Comparison of ENCODE assay signal across 9 mouse cellular contexts in genomic region chr4:147935904-147936303, GRCm38 (mm10). TPM values are rescaled to one million over a fixed set of nuclear protein-coding genes. Genes with fewer than 3 reads are reported as not detected.
DNase-seq lines count a peak whose midpoint lies in the region; ATAC-seq and TF ChIP-seq lines count a peak whose summit lies in the region.
"Had no signal": no experiment of that assay in that cellular context is flagged by ENCODE, and none has a peak within 500 bp of the region (broad histone marks: within the 10 kb centered on the region; RNA-seq: fewer than 3 reads in every experiment).

No protein-coding gene starts in this region.

- ATAC-seq in kidney, embryonic 15.5 days (replicated peaks; ENCODE audit: low FRiP score): no peak
- ATAC-seq in hindbrain, embryonic 16.5 days: no peak
- no peak for ATAC-seq in midbrain, postnatal 0 days (ENCODE audit: low FRiP score)

- no peak for TF ChIP-seq POLR2A in bone marrow macrophage, adult 2 months (IDR thresholded peaks at IDR 0.05; ENCODE audit: borderline replicate concordance, low read depth, low read length)

- no peaks in the 10 kb centered on the region for H3K9me3 ChIP-seq in kidney, embryonic 15.5 days (replicated peaks)
- no peaks in the 10 kb centered on the region for H3K9me3 ChIP-seq in hindbrain, embryonic 16.5 days (ENCODE audit: control insufficient read depth, low read length)
- H3K9me3 ChIP-seq in midbrain, postnatal 0 days (ENCODE audit: low read length): no peaks in the 10 kb centered on the region

- H3K9ac ChIP-seq in kidney, embryonic 15.5 days: peak overlapping the region; percentile 69
- H3K9ac ChIP-seq in hindbrain, embryonic 16.5 days (ENCODE audit: low read depth, low read length): peak overlapping the region; percentile 74
- H3K9ac ChIP-seq in midbrain, postnatal 0 days (replicated peaks; ENCODE audit: low read length, poor library complexity, severe bottlenecking): peak overlapping the region; percentile 37; the same call in 1 of the 2 replicates

- H3K4me2 ChIP-seq in kidney, embryonic 15.5 days: peak overlapping the region; percentile 88
- peak overlapping the region; percentile 88 for H3K4me2 ChIP-seq in hindbrain, embryonic 16.5 days (ENCODE audit: low read length)
- H3K4me2 ChIP-seq in midbrain, postnatal 0 days (ENCODE audit: low read depth, low read length, poor library complexity, severe bottlenecking): peak overlapping the region; percentile 94

- no peak for TF ChIP-seq CTCF in bone marrow macrophage, adult 2 months (IDR thresholded peaks at IDR 0.05; ENCODE audit: low read depth, low read length)
- no peak for TF ChIP-seq CTCF in midbrain, postnatal 0 days (IDR thresholded peaks at IDR 0.05)

- H3K36me3 ChIP-seq in kidney, embryonic 15.5 days: peaks cover 5% of the 10 kb centered on the region; the same call in 1 of the 2 replicates
- no peaks in the 10 kb centered on the region for H3K36me3 ChIP-seq in hindbrain, embryonic 16.5 days (ENCODE audit: control insufficient read depth, insufficient read depth, low read length)
- H3K36me3 ChIP-seq in midbrain, postnatal 0 days (ENCODE audit: insufficient read depth, low read length): no peaks in the 10 kb centered on the region

- no peak for DNase-seq in kidney, postnatal 25 days
- no peak for DNase-seq in midbrain, postnatal 0 days (ENCODE audit: low spot score)
- no peak for DNase-seq in cerebellum, postnatal 4 days (ENCODE audit: low spot score in 2 of 2)
- no peak for DNase-seq in Muller cell, postnatal 12 days (ENCODE audit: inconsistent ontology term)
- DNase-seq in lung, adult 18-20 months: no peak

- peak overlapping the region; percentile 62 for H3K4me3 ChIP-seq in kidney, embryonic 15.5 days (replicated peaks)
- H3K4me3 ChIP-seq in bone marrow macrophage, adult 2 months (ENCODE audit: insufficient read depth, low read length): peak overlapping the region; percentile 97
- H3K4me3 ChIP-seq in hindbrain, embryonic 16.5 days (ENCODE audit: low read length): peak overlapping the region; percentile 70
- peak overlapping the region; percentile 50 for H3K4me3 ChIP-seq in midbrain, postnatal 0 days (ENCODE audit: low read depth, low read length)

- H3K27ac ChIP-seq in kidney, embryonic 15.5 days: peak overlapping the region; percentile 77; the same call in 1 of the 2 replicates
- peak overlapping the region; percentile 82 for H3K27ac ChIP-seq in bone marrow macrophage, adult 2 months (ENCODE audit: insufficient read depth, low read depth, low read length)
- no peak overlapping the region for H3K27ac ChIP-seq in hindbrain, embryonic 16.5 days (ENCODE audit: low read depth, low read length)
- no peak overlapping the region for H3K27ac ChIP-seq in midbrain, postnatal 0 days (ENCODE audit: low read depth, low read length)

- WGBS in kidney, embryonic 15.5 days: 24% methylated on average over 9 of the region's 9 CpGs
- 24% methylated on average over 9 of the region's 9 CpGs for WGBS in hindbrain, embryonic 16.5 days
- 19% methylated on average over 9 of the region's 9 CpGs for WGBS in midbrain, postnatal 0 days

- peaks cover 67% of the 10 kb centered on the region for H3K4me1 ChIP-seq in kidney, embryonic 15.5 days
- H3K4me1 ChIP-seq in bone marrow macrophage, adult 2 months (ENCODE audit: control insufficient read depth, insufficient read depth, low read length): peaks cover 52% of the 10 kb centered on the region
- peaks cover 7% of the 10 kb centered on the region for H3K4me1 ChIP-seq in hindbrain, embryonic 16.5 days (ENCODE audit: control insufficient read depth, insufficient read depth, low read depth, low read length)
- no peaks in the 10 kb centered on the region for H3K4me1 ChIP-seq in midbrain, postnatal 0 days (ENCODE audit: insufficient read depth, low read length)

- no peaks in the 10 kb centered on the region for H3K27me3 ChIP-seq in kidney, embryonic 15.5 days
- no peaks in the 10 kb centered on the region; the same call in 1 of the 2 replicates for H3K27me3 ChIP-seq in hindbrain, embryonic 16.5 days (replicated peaks; ENCODE audit: control insufficient read depth, insufficient read depth, low read length)
- H3K27me3 ChIP-seq in midbrain, postnatal 0 days (ENCODE audit: insufficient read depth, low read length): 0 out of 2 replicates have a peak, but pooled peaks cover 2% of the 10 kb centered on the region

RNA-seq across cellular contexts. Expression of gene Plod1, which starts 0.7 kb away (rescaled TPM):
- 47.2 and 56.0 TPM in 2 replicates for polyA plus RNA-seq in kidney, embryonic 15.5 days (2015; fragmentation: Nextera tagmentation; extraction: Ambion mirVana)
- 95.3 and 101 TPM in 2 replicates for polyA plus RNA-seq in bone marrow macrophage, adult 2 months (2012; ENCODE audit: insufficient read depth, insufficient read length, missing spikeins)
- 28.4 and 34.8 TPM in 2 replicates for polyA plus RNA-seq in hindbrain, embryonic 16.5 days (2015; fragmentation: Nextera tagmentation; extraction: Ambion mirVana)
- 25.1 and 26.1 TPM in 2 replicates for total RNA-seq in midbrain, postnatal 0 days (2014; rRNA removed)
- polyA plus RNA-seq in midbrain, postnatal 0 days (2015; fragmentation: Nextera tagmentation; extraction: Ambion mirVana): 20.0 and 20.2 TPM in 2 replicates

RNA-seq across cellular contexts. Expression of gene 2510039O18Rik, which starts 4.8 kb away (rescaled TPM):
- polyA plus RNA-seq in kidney, embryonic 15.5 days (2015; fragmentation: Nextera tagmentation; extraction: Ambion mirVana): 15.3 and 17.0 TPM in 2 replicates
- polyA plus RNA-seq in bone marrow macrophage, adult 2 months (2012; ENCODE audit: insufficient read depth, insufficient read length, missing spikeins): 57.5 and 59.0 TPM in 2 replicates
- polyA plus RNA-seq in hindbrain, embryonic 16.5 days (2015; fragmentation: Nextera tagmentation; extraction: Ambion mirVana): 8.0 and 10.6 TPM in 2 replicates
- 56.8 and 68.3 TPM in 2 replicates for total RNA-seq in midbrain, postnatal 0 days (2014; rRNA removed)
- 10.6 and 12.3 TPM in 2 replicates for polyA plus RNA-seq in midbrain, postnatal 0 days (2015; fragmentation: Nextera tagmentation; extraction: Ambion mirVana)

RNA-seq across cellular contexts. Expression of gene Mfn2, which starts 31.4 kb away (rescaled TPM):
- polyA plus RNA-seq in kidney, embryonic 15.5 days (2015; fragmentation: Nextera tagmentation; extraction: Ambion mirVana): 36.9 and 39.0 TPM in 2 replicates
- 21.6 and 25.6 TPM in 2 replicates for polyA plus RNA-seq in bone marrow macrophage, adult 2 months (2012; ENCODE audit: insufficient read depth, insufficient read length, missing spikeins)
- polyA plus RNA-seq in hindbrain, embryonic 16.5 days (2015; fragmentation: Nextera tagmentation; extraction: Ambion mirVana): 107 and 115 TPM in 2 replicates
- 92.3 and 97.7 TPM in 2 replicates for total RNA-seq in midbrain, postnatal 0 days (2014; rRNA removed)
- polyA plus RNA-seq in midbrain, postnatal 0 days (2015; fragmentation: Nextera tagmentation; extraction: Ambion mirVana): 96.9 and 99.0 TPM in 2 replicates

RNA-seq across cellular contexts. Expression of gene Nppb, which starts 49.7 kb away (rescaled TPM):
- polyA plus RNA-seq in kidney, embryonic 15.5 days (2015; fragmentation: Nextera tagmentation; extraction: Ambion mirVana): not detected in 2 replicates
- polyA plus RNA-seq in bone marrow macrophage, adult 2 months (2012; ENCODE audit: insufficient read depth, insufficient read length, missing spikeins): not detected in 2 replicates
- 0.20 and 0.21 TPM in 2 replicates for polyA plus RNA-seq in hindbrain, embryonic 16.5 days (2015; fragmentation: Nextera tagmentation; extraction: Ambion mirVana)
- total RNA-seq in midbrain, postnatal 0 days (2014; rRNA removed): not detected in 2 replicates
- 0.29 TPM in 1 of 2 replicates, not detected in the other for polyA plus RNA-seq in midbrain, postnatal 0 days (2015; fragmentation: Nextera tagmentation; extraction: Ambion mirVana)
- total RNA-seq: left cerebral cortex, postnatal 10 days had no signal

Comparison
In these comparisons a context has a peak if more than half of its experiments do, and no peak if none do; other contexts are left out.
1. H3K27ac ChIP-seq: peak in kidney, embryonic 15.5 days (single experiment) and bone marrow macrophage, adult 2 months (single experiment); none in hindbrain, embryonic 16.5 days (single experiment) and midbrain, postnatal 0 days (single experiment).
2. Peak in every context shown above with its lines, with median percentiles within 50 percentile points of each other: H3K4me2 ChIP-seq, H3K4me3 ChIP-seq and H3K9ac ChIP-seq.